Mouse (Mus musculus) lung, postnatal 0 days (tissue): ENCODE results near the gene Wwtr1.

Source experiments
- CTCF ChIP-seq: IDR thresholded peaks from 2 replicates; pipeline ENCODE4 v1.5.1; 2016; ENCODE audit warnings: antibody characterized with exemption, mild to moderate bottlenecking
- EP300 ChIP-seq: IDR thresholded peaks from 2 replicates; pipeline ENCODE4 v1.6.1; 2016; ENCODE audit warnings: antibody characterized with exemption, mild to moderate bottlenecking, control low read depth

- TF ChIP-seq EP300 (no peak), CTCF (no peak)
These were observed 36.1 kb upstream of the Wwtr1 start for GRCm38 (mm10) chr3:57611776-57612175.
